Mouse (Mus musculus): ENCODE results near the gene Setdb2. TPM values are rescaled to one million over a fixed set of nuclear protein-coding genes. Genes with fewer than 3 reads are reported as not detected.
A peak's percentile ranks its signal among the peaks of the same experiment; 100 is the strongest.

Setdb2 gene
- total and polyA plus RNA-seq, 2 experiments from 2014 or later = 4.2 to 5.6 TPM

DNA sequence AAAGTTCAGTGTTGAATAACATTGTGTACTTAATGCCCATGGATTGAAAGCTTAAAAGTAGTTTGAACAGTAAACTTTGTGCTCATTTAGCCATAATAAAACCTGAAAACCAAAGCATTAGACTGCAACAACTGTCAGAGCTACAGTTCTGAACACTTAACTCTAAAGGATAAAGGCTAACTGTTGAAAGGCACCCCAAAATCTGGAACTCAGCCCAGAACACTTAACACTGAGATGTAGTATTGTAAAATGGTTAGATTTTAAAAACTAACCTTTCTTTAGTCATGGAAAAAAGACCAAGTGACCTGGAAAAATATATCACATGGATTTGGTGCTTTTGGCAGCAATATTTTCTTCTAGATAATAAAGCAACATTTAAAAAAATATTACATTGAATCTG lies 7.3 kb upstream of the Setdb2 start:
- TF ChIP-seq CTCF (IDR thresholded peaks at IDR 0.05; ENCODE audit: low read depth) = no peak
- DNase-seq (ENCODE audit: low spot score) (no peak), ATAC-seq (no peak)
- H3K4me3 ChIP-seq (ENCODE audit: low read length) = no peak overlapping the region
- no peak overlapping the region for H3K9ac ChIP-seq (replicated peaks; ENCODE audit: low read length)
- H3K4me1 ChIP-seq (ENCODE audit: insufficient read depth, low read length) = no peaks in the 10 kb centered on the region
- H3K27ac ChIP-seq = no peak overlapping the region
- H3K9me3 ChIP-seq (ENCODE audit: low read length) = no peaks in the 10 kb centered on the region
- no peaks in the 10 kb centered on the region for H3K27me3 ChIP-seq (ENCODE audit: insufficient read depth, low read length)
- H3K4me2 ChIP-seq (ENCODE audit: low read depth, low read length) = no peak overlapping the region
- H3K36me3 ChIP-seq (ENCODE audit: insufficient read depth, low read length) = no peaks in the 10 kb centered on the region

- Histone ChIP-seq H3K4me3 (ENCODE audit: low read length) (no peak overlapping the region), H3K27ac (no peak overlapping the region), H3K4me2 (ENCODE audit: low read depth, low read length) (no peak overlapping the region), H3K36me3 (ENCODE audit: insufficient read depth, low read length) (no peaks in the 10 kb centered on the region), H3K4me1 (ENCODE audit: insufficient read depth, low read length) (no peaks in the 10 kb centered on the region), H3K27me3 (ENCODE audit: insufficient read depth, low read length) (no peaks in the 10 kb centered on the region), H3K9ac (replicated peaks; ENCODE audit: low read length) (no peak overlapping the region), H3K9me3 (ENCODE audit: low read length) (no peaks in the 10 kb centered on the region)
- 93% methylated on average over 1 of the region's 1 CpGs for WGBS
- DNase-seq (ENCODE audit: low spot score) (no peak), ATAC-seq (no peak)
- TF ChIP-seq CTCF (IDR thresholded peaks at IDR 0.05; ENCODE audit: low read depth) = no peak
Measured at GRCm38 (mm10) chr14:59445421-59445820, 4.7 kb upstream of the Setdb2 start.

GRCm38 (mm10) chr14:59441472-59441805 lies 755 bp upstream of the Setdb2 start:
- H3K4me3 ChIP-seq (ENCODE audit: low read length) = peak overlapping the region; percentile 69
- H3K27ac ChIP-seq = peak overlapping the region; percentile 64; the same call in 1 of the 2 replicates
- no peak for ATAC-seq
- H3K4me2 ChIP-seq (ENCODE audit: low read depth, low read length) = peak overlapping the region; percentile 94
- no peak for TF ChIP-seq CTCF (IDR thresholded peaks at IDR 0.05; ENCODE audit: low read depth)
- peak overlapping the region; percentile 59 for H3K9ac ChIP-seq (replicated peaks; ENCODE audit: low read length)
- no peaks in the 10 kb centered on the region; the same call in 1 of the 2 replicates for H3K27me3 ChIP-seq (ENCODE audit: insufficient read depth, low read length)
- no peaks in the 10 kb centered on the region; the same call in 1 of the 2 replicates for H3K4me1 ChIP-seq (ENCODE audit: insufficient read depth, low read length)
- DNase-seq (ENCODE audit: low spot score) = no peak
- H3K36me3 ChIP-seq (ENCODE audit: insufficient read depth, low read length) = no peaks in the 10 kb centered on the region
- WGBS = 9% methylated on average over 6 of the region's 6 CpGs
- H3K9me3 ChIP-seq (ENCODE audit: low read length) = no peaks in the 10 kb centered on the region

DNA sequence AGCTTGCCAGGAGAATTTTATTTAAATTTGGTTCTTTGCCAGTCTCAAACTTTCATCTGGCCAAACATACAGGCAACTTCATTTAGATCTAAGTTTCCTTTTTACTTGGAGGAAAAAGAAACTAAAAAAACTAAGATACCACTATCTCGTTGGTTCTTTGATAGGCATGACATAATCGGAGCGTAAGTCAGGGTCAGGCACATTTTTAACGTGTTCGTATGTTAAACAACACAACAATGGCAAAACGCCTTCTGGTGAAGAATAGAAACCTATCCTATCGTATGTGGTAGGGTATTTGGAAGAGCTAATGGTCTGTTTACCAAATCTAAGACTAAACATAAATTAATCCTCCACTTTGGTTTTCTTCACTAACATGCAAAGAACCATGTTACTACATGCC lies 645 bp downstream of the Setdb2 start:
- Histone ChIP-seq H3K4me2 (ENCODE audit: low read depth, low read length) (peak overlapping the region; percentile 94), H3K27ac (no peak overlapping the region), H3K36me3 (ENCODE audit: insufficient read depth, low read length) (no peaks in the 10 kb centered on the region), H3K9ac (replicated peaks; ENCODE audit: low read length) (peak overlapping the region; percentile 59), H3K27me3 (ENCODE audit: insufficient read depth, low read length) (no peaks in the 10 kb centered on the region; the same call in 1 of the 2 replicates), H3K4me1 (ENCODE audit: insufficient read depth, low read length) (no peaks in the 10 kb centered on the region; the same call in 1 of the 2 replicates), H3K9me3 (ENCODE audit: low read length) (no peaks in the 10 kb centered on the region), H3K4me3 (ENCODE audit: low read length) (peak overlapping the region; percentile 69)
- 9% methylated on average over 7 of the region's 7 CpGs for WGBS
- no peak for TF ChIP-seq CTCF (IDR thresholded peaks at IDR 0.05; ENCODE audit: low read depth)
- ATAC-seq (no peak), DNase-seq (ENCODE audit: low spot score) (no peak)

DNA sequence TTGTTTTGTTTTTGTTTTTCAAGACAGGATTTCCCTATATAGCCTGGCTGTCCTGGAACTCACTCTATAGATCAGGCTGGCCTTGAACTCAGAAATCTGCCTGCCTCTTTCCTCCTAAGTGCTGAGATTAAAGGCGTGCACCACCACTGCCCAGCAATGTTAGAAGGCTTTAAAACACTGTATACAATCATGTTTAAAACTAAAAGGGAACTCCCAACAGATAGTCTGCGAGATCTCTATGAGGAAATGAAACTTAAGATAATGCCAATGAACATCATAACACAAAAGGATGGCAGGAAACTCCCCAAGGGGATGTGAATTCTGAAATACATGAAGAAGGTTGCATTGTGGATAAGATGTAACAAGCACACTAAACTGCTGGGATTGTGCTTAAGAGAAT lies 2.2 kb downstream of the Setdb2 start:
- DNase-seq (ENCODE audit: low spot score) (no peak), ATAC-seq (no peak)
- WGBS = 92% methylated on average over 2 of the region's 2 CpGs
- Histone ChIP-seq H3K4me3 (ENCODE audit: low read length) (no peak overlapping the region), H3K4me2 (ENCODE audit: low read depth, low read length) (no peak overlapping the region), H3K27ac (no peak overlapping the region), H3K36me3 (ENCODE audit: insufficient read depth, low read length) (no peaks in the 10 kb centered on the region), H3K9me3 (ENCODE audit: low read length) (no peaks in the 10 kb centered on the region), H3K27me3 (ENCODE audit: insufficient read depth, low read length) (no peaks in the 10 kb centered on the region; the same call in 1 of the 2 replicates), H3K4me1 (ENCODE audit: insufficient read depth, low read length) (no peaks in the 10 kb centered on the region; the same call in 1 of the 2 replicates), H3K9ac (replicated peaks; ENCODE audit: low read length) (no peak overlapping the region)
- no peak for TF ChIP-seq CTCF (IDR thresholded peaks at IDR 0.05; ENCODE audit: low read depth)

GRCm38 (mm10) chr14:59437398-59437797 lies 3.3 kb downstream of the Setdb2 start:
- ATAC-seq = no peak
- H3K4me2 ChIP-seq (ENCODE audit: low read depth, low read length) = no peak overlapping the region
- H3K36me3 ChIP-seq (ENCODE audit: insufficient read depth, low read length) = no peaks in the 10 kb centered on the region
- no peak overlapping the region for H3K27ac ChIP-seq
- no peak overlapping the region for H3K9ac ChIP-seq (replicated peaks; ENCODE audit: low read length)
- no peak for DNase-seq (ENCODE audit: low spot score)
- no peak for TF ChIP-seq CTCF (IDR thresholded peaks at IDR 0.05; ENCODE audit: low read depth)
- H3K9me3 ChIP-seq (ENCODE audit: low read length) = no peaks in the 10 kb centered on the region
- no peaks in the 10 kb centered on the region; the same call in 1 of the 2 replicates for H3K4me1 ChIP-seq (ENCODE audit: insufficient read depth, low read length)
- no peaks in the 10 kb centered on the region; the same call in 1 of the 2 replicates for H3K27me3 ChIP-seq (ENCODE audit: insufficient read depth, low read length)
- H3K4me3 ChIP-seq (ENCODE audit: low read length) = no peak overlapping the region
- 91% methylated on average over 3 of the region's 3 CpGs for WGBS

- Histone ChIP-seq H3K27me3 (ENCODE audit: insufficient read depth, low read length) (no peaks in the 10 kb centered on the region; the same call in 1 of the 2 replicates), H3K9me3 (ENCODE audit: low read length) (no peaks in the 10 kb centered on the region), H3K4me2 (ENCODE audit: low read depth, low read length) (no peak overlapping the region), H3K4me3 (ENCODE audit: low read length) (no peak overlapping the region), H3K9ac (replicated peaks; ENCODE audit: low read length) (no peak overlapping the region), H3K4me1 (ENCODE audit: insufficient read depth, low read length) (no peaks in the 10 kb centered on the region; the same call in 1 of the 2 replicates), H3K36me3 (ENCODE audit: insufficient read depth, low read length) (no peaks in the 10 kb centered on the region), H3K27ac (no peak overlapping the region)
- TF ChIP-seq CTCF (IDR thresholded peaks at IDR 0.05; ENCODE audit: low read depth) = no peak
- ATAC-seq (no peak), DNase-seq (ENCODE audit: low spot score) (no peak)
Measured at GRCm38 (mm10) chr14:59435206-59435605, 5.5 kb downstream of the Setdb2 start.
